Mouse (Mus musculus) embryonic fibroblast, embryonic 13.5 days (primary cell): ENCODE data around the gene Ophn1.

Source experiments
- CTCF ChIP-seq: IDR thresholded peaks from 2 replicates; pipeline ENCODE4 v1.5.1; 2011; ENCODE audit warnings: mild to moderate bottlenecking, control low read depth, low read length, moderate library complexity, borderline replicate concordance; ENCODE audit not compliant: insufficient read depth
- POLR2A ChIP-seq: IDR thresholded peaks from 2 replicates; pipeline ENCODE4 v1.6.1; 2011; ENCODE audit warnings: low read depth, mild to moderate bottlenecking, control low read depth, low read length, moderate library complexity

GRCm38 (mm10) chrX:98869165-98869564, 21.7 kb downstream of the Ophn1 start:
- TF ChIP-seq CTCF (no peak), POLR2A (no peak)
